Mouse (Mus musculus) activated CD4-positive, CD25-positive, alpha-beta regulatory T cell (primary cell): ENCODE measurements around the gene Gm17482. TPM values are rescaled to one million over a fixed set of nuclear protein-coding genes. Genes with fewer than 3 reads are reported as not detected.

ENCODE experiments used
- polyA plus RNA-seq, 2 experiments: library from polyadenylated mRNA; unstranded; fragments of 100-300 nt; shearing (Covaris generic); gene quantifications; one replicate each; pipeline ENCODE4 v1.2.1; 2017

Gm17482 gene
- polyA plus RNA-seq = not detected

DNA sequence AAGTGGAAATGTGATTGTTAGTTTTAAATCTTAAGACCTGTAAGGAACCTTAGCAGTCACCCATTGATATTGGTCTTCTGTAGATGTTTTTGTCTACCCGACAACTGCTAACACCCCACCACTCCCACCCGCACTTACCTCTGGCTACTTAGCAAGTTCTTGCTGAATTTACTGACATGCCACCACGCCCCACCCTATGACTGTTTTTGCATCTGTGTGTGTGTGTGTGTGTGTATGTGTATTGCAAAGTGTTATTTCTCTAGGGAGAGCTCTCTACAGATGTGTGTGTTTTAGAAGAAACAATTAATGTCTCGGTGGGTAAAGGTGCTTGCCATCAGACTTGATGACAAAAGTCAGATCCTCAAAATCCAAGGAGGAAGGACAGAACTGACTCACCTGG lies at the start of gene Gm17482:
Gm17482 (plus strand) TSS at position 301 of the 400 bp plus-strand sequence.

GRCm38 (mm10) chr6:115252099-115252873 lies 25.1 kb downstream of the Gm17482 start, which contains the start of gene Timp4:
Gene Timp4, minus strand, starts transcription at chr6:115252205.

Other genes with a start within 250 kb of the Gm17482 start
- 10 to 100 TPM; 37.7 to 53.9 TPM for gene Tamm41, start 189.5 kb upstream of the Gm17482 start, polyA plus RNA-seq
- gene Syn2, start 92.4 kb upstream of the Gm17482 start, polyA plus RNA-seq = under 1 TPM in 1 of 2 experiments, not detected in 1; 0.11 TPM
- gene Timp4, start 24.9 kb downstream of the Gm17482 start, polyA plus RNA-seq = under 1 TPM in 1 of 2 experiments, not detected in 1; 0.47 TPM
- gene Pparg, start 133.6 kb downstream of the Gm17482 start, polyA plus RNA-seq = 1 to 10 TPM; 2.6 to 6.8 TPM